Mouse (Mus musculus): ENCODE data around the gene Ttc5.

DNA sequence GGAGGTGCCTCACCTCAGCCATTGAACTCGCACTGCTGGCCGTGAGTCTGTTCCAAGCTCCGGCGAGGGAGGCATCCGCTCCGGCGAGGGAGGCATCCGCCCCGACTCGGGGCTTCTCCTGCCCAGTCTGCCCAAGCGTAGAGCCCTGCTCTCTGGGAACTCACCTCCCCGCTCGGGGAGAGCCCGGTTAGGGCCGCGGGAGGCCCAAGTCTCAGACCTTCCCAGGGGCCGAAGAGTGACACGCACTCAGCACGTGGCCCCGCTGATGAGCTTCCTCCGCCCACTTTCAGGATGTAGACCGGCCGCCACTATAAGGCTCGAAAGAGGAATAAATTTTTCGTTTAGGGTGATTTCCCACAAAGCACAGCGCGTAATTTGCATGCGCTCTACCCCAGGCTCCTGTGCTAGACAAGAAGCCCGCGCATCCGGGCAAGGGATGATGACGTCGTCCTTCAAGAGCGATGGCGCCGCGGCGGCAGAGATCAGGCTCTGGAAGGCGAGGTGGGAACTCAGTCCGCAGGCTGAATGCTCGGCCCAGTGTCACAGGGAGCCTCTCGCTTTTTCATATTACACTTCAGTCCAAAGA, 22.3 kb upstream of the Ttc5 start, which contains the start of the genes Ccnb1ip1 and Parp2:
- TF ChIP-seq MXI1 (IDR thresholded peaks at IDR 0.05; ENCODE audit: low read depth, low read length) (peak; percentile 89), POLR2A (IDR thresholded peaks at IDR 0.05; ENCODE audit: control insufficient read depth in 1 of 2, insufficient read depth in 1 of 2, low read depth in 1 of 2, low read length in 2 of 2, poor library complexity in 1 of 2) (peak; percentile 49 to 93; a peak in 3 of 4 replicates), TAL1 (IDR thresholded peaks at IDR 0.05; ENCODE audit: low read length) (no peak), CTCF (IDR thresholded peaks at IDR 0.05 in 2 of 3, conservative IDR thresholded peaks at IDR 0.05 in 1 of 3; ENCODE audit: control insufficient read depth in 1 of 3, insufficient read depth in 1 of 3, low read depth in 2 of 3, low read length in 3 of 3, poor library complexity in 1 of 3, severe bottlenecking in 1 of 3) (no peak), MAX (IDR thresholded peaks at IDR 0.05; ENCODE audit: low read length) (peak; percentile 75; the same call in 1 of the 2 replicates), NELFE (IDR thresholded peaks at IDR 0.05; ENCODE audit: low read depth, low read length) (peak; percentile 81), RCOR1 (IDR thresholded peaks at IDR 0.05; ENCODE audit: low read depth, low read length) (no peak), ZNF384 (IDR thresholded peaks at IDR 0.05; ENCODE audit: low read depth, low read length) (peak; percentile 59; the same call in 1 of the 2 replicates), ZMIZ1 (IDR thresholded peaks at IDR 0.05; ENCODE audit: low read depth, low read length) (peak; percentile 88; the same call in 1 of the 2 replicates), GATA1 (IDR thresholded peaks at IDR 0.05; ENCODE audit: low read depth, low read length) (no peak), EP300 (IDR thresholded peaks at IDR 0.05; ENCODE audit: low read depth in 1 of 2, low read length in 2 of 2) (0 out of 4 replicates have a peak, but pooled peaks of 1 of the 2 experiments have one; percentile 27), E2F4 (IDR thresholded peaks at IDR 0.05; ENCODE audit: borderline replicate concordance, low read depth, low read length) (peak; percentile 85; the same call in 1 of the 2 replicates)

All from MEL (cell line).